Mouse (Mus musculus): Measurements from ENCODE around the gene 2300009A05Rik. TPM values are rescaled to one million over a fixed set of nuclear protein-coding genes. Genes with fewer than 3 reads are reported as not detected.

Gene 2300009A05Rik
- polyA plus RNA-seq (2012; rRNA removed): 29.1 and 32.3 TPM in 2 replicates

GRCm38 (mm10) chr9:63398611-63399462 lies at the start of gene 2300009A05Rik:
TSS of gene 2300009A05Rik (minus strand) at chr9:63399246.

GRCm38 (mm10) chr9:63377270-63378142 lies 21.5 kb downstream of the 2300009A05Rik start, which contains the start of gene Map2k5:
TSS of gene Map2k5 (minus strand) at chr9:63377902.

Other genes starting within 250 kb of the 2300009A05Rik start
- 35.5 and 38.0 TPM in 2 replicates for gene Map2k5, start 21.3 kb downstream of the 2300009A05Rik start, polyA plus RNA-seq (2012; rRNA removed)
- gene Iqch, start 203.2 kb upstream of the 2300009A05Rik start, polyA plus RNA-seq (2012; rRNA removed): 0.06 and 0.07 TPM in 2 replicates
- gene Aagab, start 203.4 kb upstream of the 2300009A05Rik start, polyA plus RNA-seq (2012; rRNA removed): 26.2 and 26.8 TPM in 2 replicates

All from central nervous system, embryonic 14 days (tissue).